Mouse (Mus musculus) spleen, adult 2 months (tissue): Measurements from ENCODE around the gene Psmc3.

ENCODE experiments used
- CTCF ChIP-seq: fragments of 200-500 bp; IDR thresholded peaks from 2 replicates; pipeline ENCODE4 v1.5.1; 2011; ENCODE audit warnings: mild to moderate bottlenecking, inconsistent platforms; ENCODE audit not compliant: insufficient read depth, insufficient read length, insufficient replicate concordance; ENCODE audit errors: extremely low read depth
- POLR2A ChIP-seq: fragments of 200-500 bp; IDR thresholded peaks from 2 replicates; pipeline ENCODE4 v1.6.1; 2011; ENCODE audit warnings: low read depth, low read length, inconsistent platforms

- TF ChIP-seq CTCF (no peak), POLR2A (no peak)
Observed at GRCm38 (mm10) chr2:91077957-91078313, 24.1 kb downstream of the Psmc3 start.
